Mouse (Mus musculus): ENCODE results near the gene Cdadc1. TPM values are rescaled to one million over a fixed set of nuclear protein-coding genes. Genes with fewer than 3 reads are reported as not detected.

Cdadc1 gene
- total RNA-seq, 4 experiments from 2014 or later: 67.8 to 82.0 (median 78.5) TPM

- DNase-seq: peak; percentile 28
These were observed 15.3 kb upstream of the Cdadc1 start for GRCm38 (mm10) chr14:59612920-59613625.

GRCm38 (mm10) chr14:59607021-59607420 lies 9.3 kb upstream of the Cdadc1 start:
- no peak for DNase-seq

- DNase-seq: peak; percentile 27
These were observed 8.1 kb upstream of the Cdadc1 start for GRCm38 (mm10) chr14:59605671-59606353.

GRCm38 (mm10) chr14:59604002-59604645 lies 6.4 kb upstream of the Cdadc1 start:
- DNase-seq: no peak

GRCm38 (mm10) chr14:59598260-59598627 lies 485 bp upstream of the Cdadc1 start:
- DNase-seq: no peak

GRCm38 (mm10) chr14:59594988-59595387 lies 2.8 kb downstream of the Cdadc1 start:
- no peak for DNase-seq

GRCm38 (mm10) chr14:59592593-59592992 lies 5.2 kb downstream of the Cdadc1 start:
- DNase-seq: no peak

- DNase-seq: no peak
These were observed 5.9 kb downstream of the Cdadc1 start for GRCm38 (mm10) chr14:59591901-59592300.

- DNase-seq: no peak
These were observed 7.1 kb downstream of the Cdadc1 start for GRCm38 (mm10) chr14:59590614-59591013.

- no peak for DNase-seq
These were observed 21.4 kb downstream of the Cdadc1 start for GRCm38 (mm10) chr14:59576385-59576784.

GRCm38 (mm10) chr14:59566756-59567155 lies 31.0 kb downstream of the Cdadc1 start:
- no peak for DNase-seq

- DNase-seq: no peak
These were observed 39.9 kb downstream of the Cdadc1 start for GRCm38 (mm10) chr14:59557886-59558285.

GRCm38 (mm10) chr14:59557071-59557470 lies 40.7 kb downstream of the Cdadc1 start:
- no peak for DNase-seq

- peak; percentile 37 for DNase-seq
These were observed 41.7 kb downstream of the Cdadc1 start for GRCm38 (mm10) chr14:59555928-59556531.

GRCm38 (mm10) chr14:59555018-59555417 lies 42.7 kb downstream of the Cdadc1 start:
- no peak for DNase-seq

GRCm38 (mm10) chr14:59554025-59554424 lies 43.7 kb downstream of the Cdadc1 start:
- no peak for DNase-seq

- DNase-seq: no peak
These were observed 45.8 kb downstream of the Cdadc1 start for GRCm38 (mm10) chr14:59551956-59552355.

GRCm38 (mm10) chr14:59550841-59551240 lies 46.9 kb downstream of the Cdadc1 start:
- DNase-seq: peak; percentile 27

GRCm38 (mm10) chr14:59549106-59549505 lies 48.7 kb downstream of the Cdadc1 start:
- DNase-seq: peak; percentile 34

GRCm38 (mm10) chr14:59548532-59548931 lies 49.2 kb downstream of the Cdadc1 start:
- no peak for DNase-seq

GRCm38 (mm10) chr14:59547530-59547929 lies 50.2 kb downstream of the Cdadc1 start:
- no peak for DNase-seq

GRCm38 (mm10) chr14:59546162-59546880 lies 51.4 kb downstream of the Cdadc1 start:
- DNase-seq: no peak
